Mouse (Mus musculus): ENCODE measurements at regions not wholly inside any gene's neighbourhood (a gene's known extent, or its start where the extent isn't known, plus 50 kb on each side); places are given as distances from the start of the nearest gene placed in this dataset.

DNA sequence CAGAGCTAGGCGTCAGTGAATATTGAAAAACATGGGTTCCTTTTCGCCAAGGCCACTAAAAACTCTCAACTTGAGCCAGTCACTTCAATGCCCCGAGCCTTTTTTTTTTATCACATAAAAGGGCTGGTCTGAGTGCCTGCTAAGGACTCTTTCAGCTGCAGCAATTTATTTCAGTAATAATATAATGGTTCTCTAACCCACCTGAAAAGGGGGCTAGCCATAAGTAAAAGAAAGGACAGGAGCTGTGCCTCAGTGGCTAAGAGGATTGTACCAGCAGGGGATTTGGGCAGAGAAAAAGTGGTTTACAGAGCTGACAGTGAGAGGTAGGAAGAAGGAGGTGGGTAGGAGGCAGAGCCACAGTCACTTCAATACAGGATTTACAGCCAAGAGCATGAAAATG, 409.0 kb downstream of the Rapgef2 start:
- WGBS: 73% methylated on average over 3 of the region's 3 CpGs
- Histone ChIP-seq H3K4me2 (replicated peaks; ENCODE audit: low read depth, low read length) (no peak overlapping the region), H3K9me3 (ENCODE audit: low read length) (no peaks in the 10 kb centered on the region), H3K4me1 (ENCODE audit: insufficient read depth, low read length) (no peaks in the 10 kb centered on the region), H3K4me3 (ENCODE audit: low read length) (no peak overlapping the region), H3K9ac (replicated peaks; ENCODE audit: low read length) (no peak overlapping the region), H3K27me3 (ENCODE audit: insufficient read depth, low read length) (no peaks in the 10 kb centered on the region), H3K36me3 (ENCODE audit: insufficient read depth, low read length) (no peaks in the 10 kb centered on the region), H3K27ac (ENCODE audit: low read length) (no peak overlapping the region)
- no peak for ATAC-seq (ENCODE audit: low FRiP score, low TSS enrichment)

DNA sequence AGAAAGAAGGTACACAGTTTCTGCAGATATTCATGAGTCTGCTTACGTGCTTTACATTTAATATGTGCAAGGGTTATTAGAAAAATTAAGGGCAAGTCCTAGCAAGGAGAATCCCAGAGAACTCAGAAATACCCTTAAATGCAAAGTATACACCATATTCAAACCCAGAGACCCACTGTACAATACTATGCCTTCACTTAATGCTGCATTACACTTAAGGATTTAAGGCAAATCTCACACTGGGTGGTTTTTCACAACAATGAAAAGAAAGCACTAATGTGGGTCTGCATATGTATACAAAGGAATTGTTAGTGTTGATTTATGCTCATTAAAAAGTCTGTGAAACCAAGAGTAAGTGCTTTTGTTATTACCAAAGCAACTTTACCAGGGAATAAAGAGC, 419.4 kb downstream of the Rapgef2 start:
- 78% methylated on average over 1 of the region's 1 CpGs for WGBS
- no peak for ATAC-seq (ENCODE audit: low FRiP score, low TSS enrichment)
- H3K27ac ChIP-seq (ENCODE audit: low read length): no peak overlapping the region

DNA sequence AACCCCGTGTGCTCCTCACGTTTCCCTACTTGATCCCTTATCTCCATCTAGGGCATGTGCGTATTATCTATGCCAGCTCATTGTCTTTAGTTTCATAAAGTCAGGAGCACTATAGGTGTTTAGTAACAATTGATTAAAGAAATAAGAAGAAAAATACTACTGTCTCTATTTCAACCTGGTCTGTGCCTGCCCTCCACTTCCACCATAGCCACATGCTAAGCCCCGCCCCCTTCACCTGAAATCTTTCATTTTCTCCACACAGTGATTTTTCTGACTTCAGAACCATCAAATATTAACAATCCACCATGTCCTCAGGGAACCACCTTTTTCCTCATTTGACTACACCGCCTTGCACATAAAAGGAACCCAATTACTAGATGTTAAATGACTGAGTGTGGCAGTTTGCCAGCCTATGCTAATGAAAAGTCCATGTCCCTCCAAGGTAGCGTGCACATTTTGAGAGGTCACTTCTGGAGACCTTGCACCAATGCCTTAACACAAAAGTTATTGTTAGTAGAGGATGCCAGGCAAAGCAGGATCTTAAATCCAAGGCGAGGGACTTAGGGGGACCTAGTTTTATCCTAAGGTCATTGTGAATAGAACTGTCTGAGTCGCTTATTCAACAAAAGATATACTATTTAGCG, 420.1 kb downstream of the Rapgef2 start:
- Histone ChIP-seq H3K9ac (replicated peaks; ENCODE audit: low read length) (no peak overlapping the region), H3K27ac (ENCODE audit: low read length) (no peak overlapping the region), H3K36me3 (ENCODE audit: insufficient read depth, low read length) (no peaks in the 10 kb centered on the region), H3K4me3 (ENCODE audit: low read length) (no peak overlapping the region), H3K4me1 (ENCODE audit: insufficient read depth, low read length) (no peaks in the 10 kb centered on the region), H3K4me2 (replicated peaks; ENCODE audit: low read depth, low read length) (no peak overlapping the region), H3K27me3 (ENCODE audit: insufficient read depth, low read length) (no peaks in the 10 kb centered on the region), H3K9me3 (ENCODE audit: low read length) (no peaks in the 10 kb centered on the region)
- 76% methylated on average over 9 of the region's 9 CpGs for WGBS
- no peak for ATAC-seq (ENCODE audit: low FRiP score, low TSS enrichment)

More for the DNA sequence above, 419.4 kb downstream of the Rapgef2 start:
- no peaks in the 10 kb centered on the region for H3K4me1 ChIP-seq (ENCODE audit: insufficient read depth, low read length)
- no peak overlapping the region for H3K4me3 ChIP-seq (ENCODE audit: low read length)
- H3K9ac ChIP-seq (replicated peaks; ENCODE audit: low read length): no peak overlapping the region
- no peak overlapping the region for H3K4me2 ChIP-seq (replicated peaks; ENCODE audit: low read depth, low read length)
- no peaks in the 10 kb centered on the region for H3K27me3 ChIP-seq (ENCODE audit: insufficient read depth, low read length)
- H3K36me3 ChIP-seq (ENCODE audit: insufficient read depth, low read length): no peaks in the 10 kb centered on the region
- H3K9me3 ChIP-seq (ENCODE audit: low read length): no peaks in the 10 kb centered on the region

DNA sequence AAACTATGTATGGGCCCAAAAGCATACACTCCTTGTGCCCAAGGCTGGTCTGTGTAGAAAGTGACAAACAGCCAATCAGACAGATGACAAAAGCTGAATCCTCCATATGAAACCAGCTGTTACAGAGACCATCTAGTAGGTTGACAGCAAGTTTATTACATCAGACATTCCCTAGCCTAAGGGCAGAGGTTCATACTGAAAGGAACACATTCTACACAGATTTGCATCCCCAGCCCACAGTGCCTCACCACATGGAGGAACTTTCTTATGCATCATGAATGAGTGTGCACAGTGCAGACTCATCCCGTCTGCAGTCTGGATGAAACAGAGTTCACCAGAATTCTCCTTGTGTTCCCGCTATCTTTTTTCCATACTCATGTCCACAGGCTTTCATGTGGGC, 423.3 kb downstream of the Rapgef2 start:
- H3K27ac ChIP-seq (ENCODE audit: low read length): no peak overlapping the region
- no peak overlapping the region for H3K4me2 ChIP-seq (replicated peaks; ENCODE audit: low read depth, low read length)
- 91% methylated on average over 2 of the region's 2 CpGs for WGBS
- no peaks in the 10 kb centered on the region for H3K4me1 ChIP-seq (ENCODE audit: insufficient read depth, low read length)
- H3K9me3 ChIP-seq (ENCODE audit: low read length): no peaks in the 10 kb centered on the region
- H3K4me3 ChIP-seq (ENCODE audit: low read length): no peak overlapping the region
- H3K27me3 ChIP-seq (ENCODE audit: insufficient read depth, low read length): no peaks in the 10 kb centered on the region
- no peak for ATAC-seq (ENCODE audit: low FRiP score, low TSS enrichment)
- no peak overlapping the region for H3K9ac ChIP-seq (replicated peaks; ENCODE audit: low read length)
- no peaks in the 10 kb centered on the region for H3K36me3 ChIP-seq (ENCODE audit: insufficient read depth, low read length)

DNA sequence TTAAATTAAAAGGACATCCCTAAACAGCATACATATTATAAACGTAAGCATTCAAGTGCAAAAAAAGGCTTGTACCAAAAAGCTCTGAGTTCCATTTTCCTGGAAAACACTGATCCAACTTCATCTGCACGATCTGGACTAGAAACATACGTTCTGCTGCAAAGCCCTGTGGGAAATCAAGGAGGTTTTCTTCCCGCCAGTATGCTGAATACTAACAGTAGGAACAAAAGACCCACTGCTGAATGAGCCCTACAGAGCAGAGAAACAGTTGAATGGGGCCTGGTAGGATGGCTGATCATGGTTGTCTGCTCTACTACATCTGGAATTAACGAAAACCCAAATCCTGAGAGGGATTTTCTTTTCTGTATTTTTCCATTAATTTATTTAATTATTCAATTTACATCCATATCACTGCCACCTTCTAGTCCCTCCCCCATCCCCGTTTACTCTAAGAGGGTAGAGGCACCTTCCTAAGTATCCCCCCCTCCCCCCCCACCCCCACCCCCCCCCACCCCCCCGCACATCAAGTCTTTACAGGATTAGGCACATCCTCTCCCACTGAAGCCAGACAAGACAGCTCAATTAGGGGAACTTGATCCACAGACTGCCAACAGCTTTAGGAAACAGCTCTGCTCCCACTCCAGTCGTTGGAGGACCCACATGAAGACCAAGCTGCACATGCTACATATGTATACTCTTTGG, 439.5 kb downstream of the Rapgef2 start:
- Histone ChIP-seq H3K27me3 (ENCODE audit: insufficient read depth, low read length) (no peaks in the 10 kb centered on the region), H3K36me3 (ENCODE audit: insufficient read depth, low read length) (no peaks in the 10 kb centered on the region), H3K4me3 (ENCODE audit: low read length) (no peak overlapping the region), H3K9ac (replicated peaks; ENCODE audit: low read length) (no peak overlapping the region), H3K4me1 (ENCODE audit: insufficient read depth, low read length) (no peaks in the 10 kb centered on the region), H3K9me3 (ENCODE audit: low read length) (no peaks in the 10 kb centered on the region), H3K27ac (ENCODE audit: low read length) (no peak overlapping the region), H3K4me2 (replicated peaks; ENCODE audit: low read depth, low read length) (no peak overlapping the region)
- 78% methylated on average over 8 of the region's 8 CpGs for WGBS
- ATAC-seq (ENCODE audit: low FRiP score, low TSS enrichment): no peak

DNA sequence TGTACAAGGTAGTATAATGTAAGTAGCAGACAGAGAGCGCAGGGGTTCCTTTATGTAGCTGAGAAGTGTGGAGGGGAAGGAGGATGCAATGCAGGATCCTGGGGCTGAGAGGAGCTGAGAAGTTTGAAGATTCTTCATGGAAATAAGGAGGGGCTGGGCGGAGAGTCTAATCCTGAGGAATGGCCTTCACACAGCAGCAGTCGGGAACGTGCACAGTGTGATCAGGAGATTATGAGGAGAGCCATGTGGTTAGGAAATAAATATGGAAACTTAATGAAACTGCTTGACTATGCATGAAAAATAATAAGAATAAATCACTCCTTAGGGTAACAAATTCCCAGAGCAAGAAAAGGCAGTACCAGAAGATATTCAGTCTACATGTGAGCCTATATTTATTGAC, 445.1 kb downstream of the Rapgef2 start:
- Histone ChIP-seq H3K4me3 (ENCODE audit: low read length) (no peak overlapping the region), H3K36me3 (ENCODE audit: insufficient read depth, low read length) (no peaks in the 10 kb centered on the region), H3K27ac (ENCODE audit: low read length) (no peak overlapping the region), H3K27me3 (ENCODE audit: insufficient read depth, low read length) (no peaks in the 10 kb centered on the region), H3K9ac (replicated peaks; ENCODE audit: low read length) (no peak overlapping the region), H3K9me3 (ENCODE audit: low read length) (no peaks in the 10 kb centered on the region), H3K4me2 (replicated peaks; ENCODE audit: low read depth, low read length) (no peak overlapping the region), H3K4me1 (ENCODE audit: insufficient read depth, low read length) (no peaks in the 10 kb centered on the region)
- WGBS: 77% methylated on average over 4 of the region's 4 CpGs
- ATAC-seq (ENCODE audit: low FRiP score, low TSS enrichment): no peak

DNA sequence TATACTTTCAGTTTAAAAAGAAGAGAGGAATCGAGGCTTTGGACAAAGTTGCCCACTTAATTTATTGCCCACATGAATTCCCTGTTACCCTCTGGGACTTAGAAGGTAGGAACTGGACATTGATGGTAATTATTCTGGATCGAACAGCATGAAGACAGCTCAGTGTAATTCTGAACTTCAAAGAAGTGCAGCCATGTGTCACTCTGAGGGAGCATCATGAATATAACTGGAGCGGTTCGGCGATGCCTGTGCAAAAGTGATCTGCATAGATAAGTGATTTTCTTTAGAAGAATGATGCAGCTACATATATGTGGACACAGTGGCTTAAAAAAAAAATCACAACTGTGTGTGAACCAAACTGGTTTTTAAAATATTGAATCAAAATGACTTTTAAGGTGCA, 449.5 kb downstream of the Rapgef2 start:
- no peaks in the 10 kb centered on the region for H3K36me3 ChIP-seq (ENCODE audit: insufficient read depth, low read length)
- H3K9me3 ChIP-seq (ENCODE audit: low read length): no peaks in the 10 kb centered on the region
- no peak overlapping the region for H3K27ac ChIP-seq (ENCODE audit: low read length)
- H3K27me3 ChIP-seq (ENCODE audit: insufficient read depth, low read length): no peaks in the 10 kb centered on the region
- H3K4me3 ChIP-seq (ENCODE audit: low read length): no peak overlapping the region
- 66% methylated on average over 5 of the region's 5 CpGs for WGBS
- no peaks in the 10 kb centered on the region for H3K4me1 ChIP-seq (ENCODE audit: insufficient read depth, low read length)
- no peak overlapping the region for H3K9ac ChIP-seq (replicated peaks; ENCODE audit: low read length)
- no peak for ATAC-seq (ENCODE audit: low FRiP score, low TSS enrichment)
- no peak overlapping the region for H3K4me2 ChIP-seq (replicated peaks; ENCODE audit: low read depth, low read length)

DNA sequence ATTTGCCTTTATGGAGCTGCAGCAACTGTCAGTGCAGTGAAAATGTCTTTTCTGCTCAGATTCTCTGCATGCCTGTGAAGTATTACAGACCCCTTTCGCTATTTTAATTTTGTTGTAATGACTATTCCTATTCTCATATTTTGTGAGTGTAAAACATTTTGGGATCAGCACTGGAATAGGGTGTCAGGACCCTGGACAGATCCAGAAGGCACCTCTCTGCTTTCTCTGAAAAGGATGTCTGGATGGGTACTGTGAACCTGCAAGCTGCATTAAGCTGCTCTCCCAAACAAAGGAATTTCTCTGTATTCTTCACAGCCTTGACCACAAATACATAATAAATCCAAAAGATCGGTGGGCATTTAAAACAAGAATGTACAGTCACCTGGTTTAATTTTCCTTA, 460.8 kb downstream of the Rapgef2 start:
- WGBS: 63% methylated on average over 2 of the region's 2 CpGs
- H3K4me3 ChIP-seq (ENCODE audit: low read length): no peak overlapping the region
- H3K36me3 ChIP-seq (ENCODE audit: insufficient read depth, low read length): no peaks in the 10 kb centered on the region
- no peak overlapping the region for H3K9ac ChIP-seq (replicated peaks; ENCODE audit: low read length)
- ATAC-seq (ENCODE audit: low FRiP score, low TSS enrichment): no peak
- no peaks in the 10 kb centered on the region for H3K4me1 ChIP-seq (ENCODE audit: insufficient read depth, low read length)
- H3K27ac ChIP-seq (ENCODE audit: low read length): no peak overlapping the region
- no peak overlapping the region for H3K4me2 ChIP-seq (replicated peaks; ENCODE audit: low read depth, low read length)
- H3K27me3 ChIP-seq (ENCODE audit: insufficient read depth, low read length): no peaks in the 10 kb centered on the region
- H3K9me3 ChIP-seq (ENCODE audit: low read length): no peaks in the 10 kb centered on the region

DNA sequence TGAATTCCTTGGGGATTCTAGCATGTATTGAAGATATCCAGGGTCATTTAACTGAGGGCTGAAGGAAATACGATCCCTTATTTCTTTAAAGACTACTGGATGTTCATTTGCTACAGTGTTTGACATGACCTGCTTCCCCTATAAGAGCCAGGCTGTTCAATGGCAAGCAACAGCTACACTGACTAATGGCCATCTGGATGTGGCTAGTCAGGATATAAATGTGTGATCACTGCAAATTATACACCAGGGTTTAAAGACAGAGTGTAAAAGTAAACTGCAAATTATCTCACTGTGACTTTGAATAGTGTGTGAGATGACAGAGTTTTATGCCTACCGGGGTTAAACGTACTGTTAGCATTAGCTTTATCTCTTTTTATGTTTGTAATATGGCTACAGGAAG, 473.9 kb downstream of the Rapgef2 start:
- no peak for ATAC-seq (ENCODE audit: low FRiP score, low TSS enrichment)
- no peaks in the 10 kb centered on the region for H3K4me1 ChIP-seq (ENCODE audit: insufficient read depth, low read length)
- 77% methylated on average over 3 of the region's 3 CpGs for WGBS

DNA sequence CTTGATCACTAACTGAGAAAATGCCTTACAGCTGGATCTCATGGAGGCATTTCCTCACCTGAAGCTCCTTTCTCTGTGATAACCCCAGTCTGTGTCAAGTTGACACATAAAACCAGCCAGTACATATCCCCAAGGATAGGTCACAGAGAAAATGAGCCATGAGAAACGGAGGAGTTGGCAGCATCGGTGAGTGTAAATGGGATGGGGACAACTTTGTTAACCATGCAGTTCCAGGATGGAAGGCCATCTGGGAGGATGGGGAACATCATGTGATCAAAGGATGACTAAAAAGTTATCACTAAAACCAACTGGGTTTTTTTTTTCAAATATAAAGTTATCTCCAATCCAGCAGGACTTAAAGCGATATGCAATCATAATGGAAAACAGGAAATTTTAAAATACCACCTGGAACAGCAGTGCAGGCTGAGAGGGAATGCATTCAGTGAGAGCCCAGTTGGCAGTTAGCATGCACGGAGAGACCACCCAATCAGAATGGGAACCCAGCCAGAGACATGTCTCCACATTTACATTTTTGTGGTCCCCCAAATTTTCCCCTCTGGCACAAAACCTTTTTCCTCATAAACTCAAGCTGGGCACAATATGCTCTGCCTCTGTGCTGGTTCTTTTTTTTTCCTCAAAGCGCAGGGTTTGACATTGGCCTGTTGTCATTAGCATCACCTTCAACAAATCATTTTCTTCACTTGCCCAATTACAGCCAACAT, 475.7 kb downstream of the Rapgef2 start:
- ATAC-seq (ENCODE audit: low FRiP score, low TSS enrichment): no peak
- 58% methylated on average over 5 of the region's 5 CpGs for WGBS
- no peak overlapping the region for H3K4me2 ChIP-seq (replicated peaks; ENCODE audit: low read depth, low read length)

More for the DNA sequence above, 473.9 kb downstream of the Rapgef2 start:
- H3K27ac ChIP-seq (ENCODE audit: low read length): no peak overlapping the region
- H3K36me3 ChIP-seq (ENCODE audit: insufficient read depth, low read length): no peaks in the 10 kb centered on the region
- no peak overlapping the region for H3K4me2 ChIP-seq (replicated peaks; ENCODE audit: low read depth, low read length)
- H3K4me3 ChIP-seq (ENCODE audit: low read length): no peak overlapping the region
- no peaks in the 10 kb centered on the region for H3K27me3 ChIP-seq (ENCODE audit: insufficient read depth, low read length)
- no peaks in the 10 kb centered on the region for H3K9me3 ChIP-seq (ENCODE audit: low read length)
- H3K9ac ChIP-seq (replicated peaks; ENCODE audit: low read length): no peak overlapping the region

More for the DNA sequence above, 475.7 kb downstream of the Rapgef2 start:
- Histone ChIP-seq H3K27ac (ENCODE audit: low read length) (no peak overlapping the region), H3K4me3 (ENCODE audit: low read length) (no peak overlapping the region), H3K9ac (replicated peaks; ENCODE audit: low read length) (no peak overlapping the region), H3K4me1 (ENCODE audit: insufficient read depth, low read length) (no peaks in the 10 kb centered on the region), H3K27me3 (ENCODE audit: insufficient read depth, low read length) (no peaks in the 10 kb centered on the region), H3K36me3 (ENCODE audit: insufficient read depth, low read length) (no peaks in the 10 kb centered on the region), H3K9me3 (ENCODE audit: low read length) (no peaks in the 10 kb centered on the region)

All from kidney, embryonic 16.5 days (tissue).